In the genomic region with DNA sequence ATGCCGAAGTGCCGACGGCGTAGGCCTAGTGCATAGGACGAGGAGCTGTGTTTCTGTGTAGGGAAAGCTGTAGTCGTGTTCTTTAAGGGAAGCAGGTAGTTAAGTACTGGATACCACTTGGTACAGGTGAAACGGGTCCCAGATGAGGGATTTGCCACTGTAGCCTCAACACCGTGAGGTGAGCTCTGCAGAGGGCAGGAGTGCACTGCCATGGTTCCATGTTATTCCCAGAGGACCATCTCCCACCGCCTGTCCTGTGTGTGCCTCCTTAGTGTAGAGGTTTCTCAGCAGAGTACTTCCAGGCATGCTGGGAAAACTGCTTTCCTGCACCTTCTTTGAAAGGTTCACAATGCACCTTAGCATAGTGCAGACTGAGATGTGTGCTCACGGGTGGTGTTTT, we compare ENCODE assay signal across 27 mouse cellular contexts. TPM values are rescaled to one million over a fixed set of nuclear protein-coding genes. Genes with fewer than 3 reads are reported as not detected.
DNase-seq lines count a peak whose midpoint lies in the region; TF ChIP-seq lines count a peak whose summit lies in the region.
"Had no signal": no experiment of that assay in that cellular context is flagged by ENCODE, and none has a peak within 500 bp of the region (broad histone marks: within the 10 kb centered on the region; RNA-seq: fewer than 3 reads in every experiment).

No protein-coding gene starts in this region.

- WGBS in olfactory bulb, adult 2 months, result 59% methylated on average over 10 of the region's 10 CpGs

- H3K4me3 ChIP-seq in layer of hippocampus, adult 2 months, result peak overlapping the region; percentile 16
- no peak overlapping the region for H3K4me3 ChIP-seq in olfactory bulb, adult 2 months (ENCODE audit: insufficient read depth, low read depth, low read length)
- H3K4me3 ChIP-seq: embryonic facial prominence, embryonic 13.5 days; forebrain, embryonic 10.5 days; heart, embryonic 13.5 days; kidney, embryonic 15.5 days; limb, embryonic 10.5 days; limb, embryonic 15.5 days; liver, embryonic 13.5 days; megakaryocyte, embryonic 14.5 days; midbrain, embryonic 13.5 days had no signal

- no peak for TF ChIP-seq CTCF in layer of hippocampus, adult 2 months (conservative IDR thresholded peaks at IDR 0.05)
- no peak for TF ChIP-seq CTCF in olfactory bulb, adult 2 months (IDR thresholded peaks at IDR 0.05; ENCODE audit: insufficient read depth, low read depth, low read length)

- peaks cover 25% of the 10 kb centered on the region for H3K4me1 ChIP-seq in olfactory bulb, adult 2 months (ENCODE audit: control insufficient read depth, insufficient read depth, low read length)

- peak overlapping the region; percentile 92 for H3K27ac ChIP-seq in layer of hippocampus, adult 2 months
- peak overlapping the region; percentile 96 for H3K27ac ChIP-seq in olfactory bulb, adult 2 months (ENCODE audit: insufficient read depth, low read depth, low read length)
- H3K27ac ChIP-seq: embryonic facial prominence, embryonic 13.5 days; forebrain, embryonic 10.5 days; kidney, embryonic 15.5 days; limb, embryonic 10.5 days; limb, embryonic 15.5 days; liver, embryonic 13.5 days; midbrain, embryonic 13.5 days had no signal

- peak; percentile 36 to 54 for DNase-seq in cerebellum, postnatal 25 days
- DNase-seq in cerebellum, adult 9-11 months, result no peak
- peak; percentile 87 for DNase-seq in heart, adult 11 months
- DNase-seq in heart, adult 18-20 months, result no peak
- DNase-seq in layer of hippocampus, adult 2 months (ENCODE audit: low spot score in 2 of 2), result no peak
- DNase-seq in layer of hippocampus, adult 8-10 months (ENCODE audit: low spot score in 2 of 2), result no peak
- DNase-seq in kidney, adult 9 months, result no peak
- DNase-seq: adrenal gland, postnatal 25 days; B cell, adult 2 months; gastrocnemius, postnatal 10 days; heart, postnatal 10 days; kidney, adult 11 months; kidney, postnatal 25 days; liver, embryonic 13.5 days; lung, adult 18-20 months; lung, postnatal 4 days; spleen, adult 18-20 months; thymus, postnatal 14 days had no signal

- no peak for TF ChIP-seq POLR2A in olfactory bulb, adult 2 months (IDR thresholded peaks at IDR 0.05; ENCODE audit: insufficient read depth, low read depth, low read length)

RNA-seq across cellular contexts. Expression of a gene that starts 26.1 kb away (rescaled TPM):
- 10 to 100 TPM; 44.3 to 52.5 TPM for total RNA-seq in heart, adult 18-20 months (2021)
- total RNA-seq in layer of hippocampus, adult 2 months (2021), result 100 to 1,000 TPM; 125 to 129 TPM
- total RNA-seq in layer of hippocampus, adult 8-10 months (2022), result 100 to 1,000 TPM; 121 to 162 (median 144) TPM
- polyA plus RNA-seq in olfactory bulb, adult 2 months (2012; ENCODE audit: insufficient read depth, insufficient read length, low replicate concordance, missing spikeins), result not detected in 2 replicates

Comparison
In these comparisons a context has a peak if more than half of its experiments do, and no peak if none do; other contexts are left out.
1. DNase-seq: peak in cerebellum, postnatal 25 days (2 of 2) and heart, adult 11 months (single experiment); none in cerebellum, adult 9-11 months (single experiment), heart, adult 18-20 months (0 of 2), layer of hippocampus, adult 2 months (0 of 2), layer of hippocampus, adult 8-10 months (0 of 2) and kidney, adult 9 months (single experiment).